Mouse (Mus musculus) MEL (cell line): ENCODE results near the gene Fcho1.

Experiments used
- CHD2 ChIP-seq: IDR thresholded peaks from 2 replicates; pipeline ENCODE4 v1.6.1; 2011; ENCODE audit warnings: low read length, improper control_type of control experiment
- CTCF ChIP-seq, 3 experiments: IDR thresholded peaks in 2 of 3; conservative IDR thresholded peaks in 1 of 3; 2 replicates each; pipeline ENCODE4 v1.5.1; 2011 to 2012; ENCODE audit warnings: low read length in 3 of 3, low read depth in 2 of 3, mild to moderate bottlenecking in 2 of 3, improper control_type of control experiment in 1 of 3, inconsistent platforms in 1 of 3, mixed read lengths in 1 of 3, moderate library complexity in 1 of 3; ENCODE audit not compliant: control insufficient read depth in 1 of 3, insufficient read depth in 1 of 3, poor library complexity in 1 of 3, severe bottlenecking in 1 of 3
- E2F4 ChIP-seq: IDR thresholded peaks from 2 replicates; pipeline ENCODE4 v1.6.1; 2011; ENCODE audit warnings: low read depth, low read length, improper control_type of control experiment, borderline replicate concordance
- ELF1 ChIP-seq: IDR thresholded peaks from 2 replicates; pipeline ENCODE4 v1.6.1; 2014; ENCODE audit warnings: low read depth, mild to moderate bottlenecking, inconsistent platforms, low read length, improper control_type of control experiment, moderate library complexity
- ETS1 ChIP-seq: IDR thresholded peaks from 2 replicates; pipeline ENCODE4 v1.6.1; 2012; ENCODE audit warnings: low read depth, mild to moderate bottlenecking, inconsistent platforms, low read length, improper control_type of control experiment, moderate library complexity
- GABPA ChIP-seq: IDR thresholded peaks from 2 replicates; pipeline ENCODE4 v1.6.1; 2012; ENCODE audit warnings: low read depth, mild to moderate bottlenecking, inconsistent platforms, low read length, improper control_type of control experiment, moderate library complexity
- HCFC1 ChIP-seq: IDR thresholded peaks from 2 replicates; pipeline ENCODE4 v1.6.1; 2012; ENCODE audit warnings: low read depth, mild to moderate bottlenecking, inconsistent platforms, low read length, improper control_type of control experiment, moderate library complexity
- MAX ChIP-seq: IDR thresholded peaks from 2 replicates; pipeline ENCODE4 v1.6.1; 2011; ENCODE audit warnings: low read length, improper control_type of control experiment
- MYC ChIP-seq: IDR thresholded peaks from 2 replicates; pipeline ENCODE4 v1.6.1; 2011; ENCODE audit warnings: low read depth, mild to moderate bottlenecking, low read length, improper control_type of control experiment, moderate library complexity
- POLR2A ChIP-seq, 2 experiments: IDR thresholded peaks; 2 replicates each; pipeline ENCODE4 v1.6.1; 2011 to 2012; ENCODE audit warnings: low read length in 2 of 2, mild to moderate bottlenecking in 2 of 2, control low read depth in 1 of 2, improper control_type of control experiment in 1 of 2, low read depth in 1 of 2, moderate library complexity in 1 of 2; ENCODE audit not compliant: control insufficient read depth in 1 of 2, insufficient read depth in 1 of 2, poor library complexity in 1 of 2
- RCOR1 ChIP-seq: IDR thresholded peaks from 2 replicates; pipeline ENCODE4 v1.6.1; 2012; ENCODE audit warnings: low read depth, mild to moderate bottlenecking, inconsistent platforms, low read length, improper control_type of control experiment
- SIN3A ChIP-seq: IDR thresholded peaks from 2 replicates; pipeline ENCODE4 v1.6.1; 2012; ENCODE audit warnings: low read length, improper control_type of control experiment, inconsistent platforms

DNA sequence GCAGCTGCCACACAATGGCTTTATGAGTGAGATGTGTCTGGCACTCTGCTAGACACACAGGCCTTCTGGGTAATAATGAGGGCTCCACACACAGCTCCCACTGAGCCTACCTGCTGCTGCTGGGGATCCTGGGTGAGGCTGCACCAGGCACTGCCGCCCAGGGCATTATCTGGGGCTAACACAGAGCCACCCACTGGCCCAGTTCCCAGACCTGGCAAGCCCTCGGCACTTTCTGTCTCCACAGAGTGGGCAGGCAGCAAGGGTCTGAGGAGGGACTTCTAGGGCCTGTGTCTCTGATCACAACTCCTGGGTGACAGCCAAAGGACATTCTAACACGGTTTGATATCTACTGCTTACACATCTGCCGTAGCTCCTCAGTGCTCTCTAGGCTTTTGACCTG, 6.3 kb downstream of the Fcho1 start:
- no peak for TF ChIP-seq MAX
- TF ChIP-seq SIN3A = no peak
- no peak for TF ChIP-seq HCFC1
- no peak for TF ChIP-seq GABPA
- TF ChIP-seq ETS1 = peak; percentile 36; the same call in 1 of the 2 replicates
- TF ChIP-seq MYC = no peak
- TF ChIP-seq CTCF (IDR thresholded peaks at IDR 0.05 in 2 of 3, conservative IDR thresholded peaks at IDR 0.05 in 1 of 3; ENCODE audit: control insufficient read depth in 1 of 3, insufficient read depth in 1 of 3, low read depth in 2 of 3, low read length in 3 of 3, poor library complexity in 1 of 3, severe bottlenecking in 1 of 3) = no peak
- TF ChIP-seq RCOR1 = no peak
- no peak for TF ChIP-seq ELF1
- no peak for TF ChIP-seq CHD2
- no peak for TF ChIP-seq E2F4
- TF ChIP-seq POLR2A (IDR thresholded peaks at IDR 0.05; ENCODE audit: control insufficient read depth in 1 of 2, insufficient read depth in 1 of 2, low read depth in 1 of 2, low read length in 2 of 2, poor library complexity in 1 of 2) = no peak
